Mouse (Mus musculus) mesoderm, embryonic 11.5 days (tissue): ENCODE data around the gene Ttll11.

Source experiments
- DNase-seq: peaks from one replicate; pipeline ENCODE4 v3.0.0-alpha.2; 2012; ENCODE audit warnings: low read depth, low spot score

The Ttll11 gene

GRCm38 (mm10) chr2:35965883-35966513 lies 13.7 kb downstream of the Ttll11 start:
- DNase-seq, result no peak

- no peak for DNase-seq
Observed at GRCm38 (mm10) chr2:35963280-35963679, 16.4 kb downstream of the Ttll11 start.

DNA sequence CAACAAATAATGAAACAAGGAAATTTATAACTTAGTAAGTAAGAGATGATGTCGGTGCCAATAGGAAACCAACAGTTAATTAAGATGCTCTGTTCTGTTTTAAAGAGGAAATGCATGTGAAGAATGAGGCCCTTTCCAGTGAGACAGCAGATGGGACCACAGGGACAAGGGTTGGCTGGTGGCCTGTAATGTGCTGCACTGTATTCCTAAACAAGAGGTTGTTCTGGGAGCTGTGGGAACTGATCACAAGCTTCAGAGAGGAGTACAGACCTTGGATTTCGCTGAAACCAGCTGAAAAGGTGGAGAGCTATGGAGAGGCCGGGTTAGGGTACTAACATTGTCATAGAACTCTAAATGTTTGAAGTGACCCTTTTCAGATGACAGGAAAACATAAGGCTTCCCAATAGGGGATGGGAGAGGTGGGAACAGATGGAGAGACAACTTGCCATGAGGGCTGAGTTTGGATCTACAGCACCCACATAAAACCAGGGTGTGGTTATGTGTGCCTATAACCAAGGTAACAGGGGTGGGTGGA lies 18.1 kb downstream of the Ttll11 start:
- no peak for DNase-seq

- no peak for DNase-seq
Observed at GRCm38 (mm10) chr2:35957471-35958140, 22.1 kb downstream of the Ttll11 start.

- no peak for DNase-seq
Observed at GRCm38 (mm10) chr2:35955211-35955610, 24.5 kb downstream of the Ttll11 start.

GRCm38 (mm10) chr2:35952187-35952958 lies 27.3 kb downstream of the Ttll11 start:
- DNase-seq, result no peak

DNA sequence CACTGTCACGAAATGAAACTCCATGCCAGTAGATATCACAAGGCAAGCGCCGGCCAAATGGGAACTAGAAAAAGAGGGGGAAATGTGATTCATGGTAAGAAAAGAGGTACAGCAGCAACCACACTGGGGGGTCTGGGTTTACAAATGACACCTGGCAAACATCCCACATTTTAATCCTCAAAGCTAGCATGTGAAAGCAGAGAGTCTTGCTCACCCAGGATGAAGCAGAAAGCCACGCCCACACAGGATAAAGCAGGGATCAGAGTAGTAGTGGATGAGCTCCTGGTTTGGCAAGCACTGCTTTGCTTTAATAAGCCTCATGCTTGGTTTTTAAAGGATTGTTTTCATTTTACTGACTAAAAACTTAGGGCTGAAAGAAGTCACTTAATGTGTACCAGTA lies 34.8 kb downstream of the Ttll11 start:
- no peak for DNase-seq

- no peak for DNase-seq
Observed at GRCm38 (mm10) chr2:35942960-35943359, 36.8 kb downstream of the Ttll11 start.

GRCm38 (mm10) chr2:35935045-35935444 lies 44.7 kb downstream of the Ttll11 start:
- DNase-seq, result no peak

DNA sequence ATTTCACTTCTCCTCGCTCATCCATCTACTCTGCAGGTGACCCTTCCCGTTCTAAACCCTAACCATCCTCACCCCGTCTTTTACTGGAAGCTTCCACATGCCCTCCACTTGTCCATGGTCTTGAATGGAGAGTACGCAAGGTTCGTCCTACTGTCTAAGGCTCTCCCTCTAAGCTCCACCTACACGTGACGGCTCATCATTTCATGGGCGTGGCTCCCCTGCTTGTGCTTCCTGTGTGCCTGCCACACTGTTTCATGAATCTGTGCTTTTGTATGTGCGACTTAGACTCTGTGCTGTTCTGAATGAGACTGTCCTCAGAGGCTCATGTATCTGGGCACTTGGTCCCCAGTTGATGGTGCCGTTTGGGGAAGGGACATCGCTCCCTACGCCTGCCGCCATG lies 46.6 kb downstream of the Ttll11 start:
- DNase-seq, result no peak

- no peak for DNase-seq
Observed at GRCm38 (mm10) chr2:35931619-35932018, 48.1 kb downstream of the Ttll11 start.

DNA sequence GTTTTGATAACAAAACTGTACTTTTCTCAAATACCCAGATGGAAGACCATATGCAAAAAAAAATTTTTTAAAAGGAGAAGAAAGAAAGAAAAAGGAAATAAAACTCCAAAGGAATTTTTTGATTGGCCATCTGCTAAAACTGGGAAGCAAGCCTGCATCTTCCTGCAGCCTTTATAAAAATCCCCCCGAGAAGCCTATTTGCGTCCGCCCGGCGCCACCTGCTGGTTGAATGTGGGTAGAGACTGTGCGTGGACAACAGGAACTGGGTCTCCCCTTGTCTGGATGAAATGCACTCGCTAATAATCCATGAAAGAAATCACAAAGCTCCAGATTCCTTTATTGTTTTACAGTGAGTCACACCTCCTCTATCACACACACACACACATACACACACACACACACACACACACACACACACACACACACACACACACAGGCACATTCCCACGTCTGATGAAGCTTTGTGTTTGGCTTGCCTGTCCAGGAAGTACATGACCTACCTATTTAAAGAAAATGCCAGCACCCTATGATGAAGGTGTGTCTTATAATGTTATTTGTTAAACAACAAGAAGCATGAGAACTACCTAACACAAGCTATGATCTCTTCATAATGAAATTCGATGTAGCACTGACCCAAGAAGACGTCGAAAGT lies 49.1 kb downstream of the Ttll11 start:
- peak; percentile 87 for DNase-seq

GRCm38 (mm10) chr2:35928133-35928532 lies 51.6 kb downstream of the Ttll11 start:
- DNase-seq, result no peak

GRCm38 (mm10) chr2:35924947-35925346 lies 54.8 kb downstream of the Ttll11 start:
- DNase-seq, result no peak

DNA sequence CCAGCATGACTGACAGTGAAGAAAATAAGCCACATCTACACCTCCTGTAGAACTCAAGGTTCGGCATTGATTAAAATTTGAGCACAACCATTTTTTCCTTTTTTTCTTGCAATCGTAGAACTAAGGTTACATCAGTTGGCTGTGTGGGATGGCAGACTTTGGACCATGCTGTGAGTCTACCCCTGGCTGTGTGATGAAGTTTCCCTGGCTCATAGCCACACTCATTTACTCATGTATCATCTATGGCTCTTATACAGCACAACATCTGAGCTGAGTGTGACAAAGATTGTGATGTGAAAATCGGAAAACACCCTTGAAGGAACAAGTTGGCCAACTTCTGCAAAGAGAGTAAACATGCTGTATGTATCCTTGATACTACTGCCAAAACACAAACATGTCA lies 56.8 kb downstream of the Ttll11 start:
- DNase-seq, result no peak

DNA sequence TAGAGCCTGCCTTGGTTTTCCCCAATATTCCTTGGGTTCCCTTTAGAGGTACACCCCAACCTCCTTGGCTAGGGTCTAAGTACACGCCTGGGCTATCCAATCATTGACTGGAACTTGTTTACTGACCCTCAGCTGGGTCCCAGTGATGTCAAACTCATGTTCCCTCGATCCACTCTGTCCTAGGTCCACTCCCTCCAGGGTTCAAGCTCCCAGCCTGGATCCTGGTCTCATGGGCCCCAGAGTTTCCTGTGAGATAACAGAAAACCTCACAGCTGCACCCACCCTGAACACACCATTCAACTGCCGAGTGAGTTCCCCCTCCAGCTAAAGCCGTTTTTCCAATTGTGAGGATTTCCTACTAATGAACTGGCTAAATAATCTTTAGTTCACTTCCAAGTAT lies 67.6 kb downstream of the Ttll11 start:
- no peak for DNase-seq

GRCm38 (mm10) chr2:35911675-35912074 lies 68.0 kb downstream of the Ttll11 start:
- no peak for DNase-seq

GRCm38 (mm10) chr2:35910740-35911139 lies 69.0 kb downstream of the Ttll11 start:
- peak; percentile 17 for DNase-seq

GRCm38 (mm10) chr2:35909353-35909752 lies 70.4 kb downstream of the Ttll11 start:
- no peak for DNase-seq

DNA sequence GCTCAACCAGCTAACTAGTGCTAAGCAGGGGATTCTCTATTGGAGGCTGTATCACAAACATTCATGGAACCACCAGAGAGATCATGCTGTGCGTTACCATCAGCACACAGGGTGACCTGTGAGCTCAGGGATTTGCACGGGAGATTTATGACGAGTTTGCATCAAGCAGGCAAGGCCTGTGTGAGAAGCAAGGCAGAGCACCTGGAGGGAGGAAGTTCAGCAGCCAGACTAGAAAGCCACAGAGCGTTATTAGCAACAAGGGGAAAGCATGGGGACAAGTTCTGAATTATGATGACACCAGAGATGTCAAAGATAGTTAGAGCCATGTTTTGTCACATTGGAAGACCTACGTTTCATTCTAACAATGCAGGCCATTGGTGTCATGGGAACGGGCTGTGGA lies 72.1 kb downstream of the Ttll11 start:
- DNase-seq, result no peak

DNA sequence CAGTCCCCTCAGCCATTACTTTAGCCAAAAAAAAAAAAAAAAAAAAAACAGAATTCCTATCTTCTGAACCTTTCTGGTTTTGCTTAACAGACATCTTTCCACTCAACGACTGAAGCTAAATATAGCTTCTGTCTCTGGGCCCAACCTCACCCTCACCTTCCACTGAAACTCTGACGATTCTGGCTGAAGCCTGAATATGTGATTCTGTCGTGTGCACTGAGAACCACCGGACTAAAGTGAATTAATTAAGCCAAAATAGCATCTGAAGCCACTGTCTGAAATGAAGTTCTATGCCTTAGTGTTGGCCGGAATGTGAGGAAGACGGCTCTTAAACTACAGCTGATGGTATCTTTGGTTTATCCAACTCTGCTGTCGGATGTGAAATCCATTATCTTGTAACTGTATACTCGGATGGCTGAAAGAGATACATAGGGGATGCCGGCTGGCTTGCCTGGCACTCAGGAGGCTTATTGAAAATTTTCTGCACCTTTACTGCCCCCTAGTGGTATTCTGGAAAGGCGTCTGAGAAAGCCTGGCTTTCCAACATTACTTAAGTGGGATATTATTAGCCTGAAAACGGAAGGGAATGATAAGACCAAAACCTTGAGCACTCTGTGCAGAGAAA lies 73.4 kb downstream of the Ttll11 start:
- DNase-seq, result peak; percentile 89

GRCm38 (mm10) chr2:35900845-35901244 lies 78.9 kb downstream of the Ttll11 start:
- no peak for DNase-seq
